Mouse (Mus musculus): Measurements from ENCODE around the gene T2.
"Not testable (repeated sequence)": the region's sequence is repeated elsewhere in the genome, so short reads cannot be mapped to it uniquely, and the experiment has no call there.

The T2 gene

GRCm38 (mm10) chr17:8355692-8356091 lies at the start of gene T2:
T2 (plus strand) TSS chr17:8355992.
- DNase-seq (ENCODE audit: inconsistent ontology term): no peak

GRCm38 (mm10) chr17:8310838-8311614 lies 44.8 kb upstream of the T2 start, which contains the start of gene Sft2d1:
Sft2d1 (plus strand) TSS chr17:8311102.
- peak; percentile 98 for DNase-seq (ENCODE audit: inconsistent ontology term)

GRCm38 (mm10) chr17:8311751-8312150 lies 44.0 kb upstream of the T2 start:
- DNase-seq (ENCODE audit: inconsistent ontology term): no peak

GRCm38 (mm10) chr17:8313976-8314375 lies 41.8 kb upstream of the T2 start:
- no peak for DNase-seq (ENCODE audit: inconsistent ontology term)

GRCm38 (mm10) chr17:8316251-8316650 lies 39.5 kb upstream of the T2 start:
- no peak for DNase-seq (ENCODE audit: inconsistent ontology term)

- not testable (repeated sequence) for DNase-seq (ENCODE audit: inconsistent ontology term)
These were observed 28.9 kb upstream of the T2 start for GRCm38 (mm10) chr17:8326877-8327276.

- no peak for DNase-seq (ENCODE audit: inconsistent ontology term)
These were observed 27.1 kb upstream of the T2 start for GRCm38 (mm10) chr17:8328511-8329174.

- DNase-seq (ENCODE audit: inconsistent ontology term): no peak
These were observed 25.2 kb upstream of the T2 start for GRCm38 (mm10) chr17:8330602-8331001.

- not testable (repeated sequence) for DNase-seq (ENCODE audit: inconsistent ontology term)
These were observed 18.6 kb upstream of the T2 start, which contains the start of gene Prr18 for GRCm38 (mm10) chr17:8337159-8337558. Prr18 (plus strand) TSS chr17:8337459.

- peak; percentile 34 for DNase-seq (ENCODE audit: inconsistent ontology term)
These were observed 16.0 kb upstream of the T2 start for GRCm38 (mm10) chr17:8339666-8340374.

GRCm38 (mm10) chr17:8340407-8341359 lies 15.1 kb upstream of the T2 start:
- DNase-seq (ENCODE audit: inconsistent ontology term): peak; percentile 59

GRCm38 (mm10) chr17:8341360-8341963 lies 14.3 kb upstream of the T2 start:
- DNase-seq (ENCODE audit: inconsistent ontology term): no peak

GRCm38 (mm10) chr17:8342706-8343105 lies 13.1 kb upstream of the T2 start:
- DNase-seq (ENCODE audit: inconsistent ontology term): no peak

GRCm38 (mm10) chr17:8343416-8343815 lies 12.4 kb upstream of the T2 start:
- no peak for DNase-seq (ENCODE audit: inconsistent ontology term)

- no peak for DNase-seq (ENCODE audit: inconsistent ontology term)
These were observed 8.0 kb upstream of the T2 start for GRCm38 (mm10) chr17:8347765-8348285.

GRCm38 (mm10) chr17:8348941-8349340 lies 6.9 kb upstream of the T2 start:
- no peak for DNase-seq (ENCODE audit: inconsistent ontology term)

GRCm38 (mm10) chr17:8351088-8351487 lies 4.7 kb upstream of the T2 start:
- DNase-seq (ENCODE audit: inconsistent ontology term): peak; percentile 88

- DNase-seq (ENCODE audit: inconsistent ontology term): no peak
These were observed 1.7 kb downstream of the T2 start for GRCm38 (mm10) chr17:8357498-8357897.

GRCm38 (mm10) chr17:8360876-8361275 lies 5.1 kb downstream of the T2 start:
- no peak for DNase-seq (ENCODE audit: inconsistent ontology term)

- no peak for DNase-seq (ENCODE audit: inconsistent ontology term)
These were observed 5.7 kb downstream of the T2 start for GRCm38 (mm10) chr17:8361281-8362103.

Data from Muller cell, postnatal 12 days (primary cell).